Mouse (Mus musculus) lung, embryonic 16.5 days (tissue): ENCODE measurements at regions not wholly inside any gene's neighbourhood (a gene's known extent, or its start where the extent isn't known, plus 50 kb on each side); places are given as distances from the start of the nearest gene placed in this dataset.
A peak's percentile ranks its signal among the peaks of the same experiment; 100 is the strongest.

Experiments
- ATAC-seq: fragments of 200-750 bp; cut with Nextera tagmentation; 2 replicates; pipeline ENCODE4 v1.8.0; 2017; ENCODE audit warnings: low read depth, mild to moderate bottlenecking, moderate library complexity
- H3K27ac ChIP-seq: fragments of 300-500 bp; sonication (generic); 2 replicates; pipeline ENCODE4 v1.5.1; 2014; ENCODE audit warnings: mild to moderate bottlenecking, control low read depth, low read length
- H3K27me3 ChIP-seq: fragments of 300-500 bp; sonication (generic); 2 replicates; pipeline ENCODE4 v1.6.1; 2014; ENCODE audit warnings: low read depth, low read length, mixed read lengths; ENCODE audit not compliant: control insufficient read depth, insufficient read depth
- H3K36me3 ChIP-seq: fragments of 300-500 bp; sonication (generic); 2 replicates; pipeline ENCODE4 v1.6.1; 2014; ENCODE audit warnings: low read length; ENCODE audit not compliant: control insufficient read depth, insufficient read depth
- H3K4me1 ChIP-seq: fragments of 300-500 bp; sonication (generic); replicated peaks from 2 replicates; pipeline ENCODE4 v1.6.1; 2014; ENCODE audit warnings: low read length, mixed read lengths; ENCODE audit not compliant: control insufficient read depth, insufficient read depth
- H3K4me2 ChIP-seq: fragments of 300-500 bp; sonication (generic); 2 replicates; pipeline ENCODE4 v1.6.1; 2014; ENCODE audit warnings: low read depth, low read length, control low read depth
- H3K4me3 ChIP-seq: fragments of 300-500 bp; sonication (generic); 2 replicates; pipeline ENCODE4 v1.5.1; 2014; ENCODE audit warnings: mild to moderate bottlenecking, low read length, control low read depth
- H3K9ac ChIP-seq: fragments of 300-500 bp; sonication (generic); 2 replicates; pipeline ENCODE4 v1.6.1; 2014; ENCODE audit warnings: low read length, control low read depth
- H3K9me3 ChIP-seq: fragments of 300-500 bp; sonication (generic); 2 replicates; pipeline ENCODE4 v1.6.1; 2016; ENCODE audit warnings: low read length; ENCODE audit not compliant: control insufficient read depth
- WGBS: fragments of 180-500 bp; shearing (Covaris S2); extraction: QIAGEN DNeasy Blood & Tissue Kit; methylation state at CpG from one replicate; pipeline ENCODE4 v1.1.7; 2014; 5-methylcytosine and 5-hydroxymethylcytosine counted together

- H3K9me3 ChIP-seq = no peaks in the 10 kb centered on the region
- H3K27me3 ChIP-seq = no peaks in the 10 kb centered on the region
- WGBS = 39% methylated on average over 6 of the region's 6 CpGs
- no peak overlapping the region for H3K4me3 ChIP-seq
- H3K36me3 ChIP-seq = no peaks in the 10 kb centered on the region
- no peak for ATAC-seq
- H3K4me1 ChIP-seq = no peaks in the 10 kb centered on the region
- no peak overlapping the region for H3K27ac ChIP-seq
- H3K4me2 ChIP-seq = no peak overlapping the region
- no peak overlapping the region for H3K9ac ChIP-seq
Measured at GRCm38 (mm10) chr7:75360874-75361273, 51.8 kb upstream of the Sv2b start.

- no peaks in the 10 kb centered on the region for H3K27me3 ChIP-seq
- no peak overlapping the region for H3K27ac ChIP-seq
- 82% methylated on average over 6 of the region's 6 CpGs for WGBS
- no peaks in the 10 kb centered on the region for H3K9me3 ChIP-seq
- H3K4me1 ChIP-seq = no peaks in the 10 kb centered on the region
- no peak overlapping the region for H3K4me2 ChIP-seq
- no peaks in the 10 kb centered on the region for H3K36me3 ChIP-seq
- no peak overlapping the region for H3K9ac ChIP-seq
- no peak for ATAC-seq
- H3K4me3 ChIP-seq = no peak overlapping the region
Measured at GRCm38 (mm10) chr7:75362541-75362940, 53.5 kb upstream of the Sv2b start.

GRCm38 (mm10) chr7:75365480-75365879, 56.4 kb upstream of the Sv2b start:
- Histone ChIP-seq H3K36me3 (no peaks in the 10 kb centered on the region), H3K9me3 (no peaks in the 10 kb centered on the region), H3K27me3 (no peaks in the 10 kb centered on the region), H3K27ac (no peak overlapping the region), H3K4me3 (no peak overlapping the region), H3K4me1 (no peaks in the 10 kb centered on the region), H3K4me2 (no peak overlapping the region), H3K9ac (no peak overlapping the region)
- 62% methylated on average over 3 of the region's 3 CpGs for WGBS
- no peak for ATAC-seq

GRCm38 (mm10) chr7:75366285-75366882, 57.3 kb upstream of the Sv2b start:
- no peaks in the 10 kb centered on the region for H3K9me3 ChIP-seq
- no peak overlapping the region for H3K27ac ChIP-seq
- H3K9ac ChIP-seq = no peak overlapping the region
- H3K4me1 ChIP-seq = no peaks in the 10 kb centered on the region
- H3K36me3 ChIP-seq = no peaks in the 10 kb centered on the region
- peak; percentile 50; the same call in 1 of the 2 replicates for ATAC-seq
- no peaks in the 10 kb centered on the region for H3K27me3 ChIP-seq
- no peak overlapping the region for H3K4me2 ChIP-seq
- WGBS = 3% methylated on average over 8 of the region's 8 CpGs
- no peak overlapping the region for H3K4me3 ChIP-seq

GRCm38 (mm10) chr7:75368315-75368714, 59.3 kb upstream of the Sv2b start:
- Histone ChIP-seq H3K9ac (no peak overlapping the region), H3K27ac (no peak overlapping the region), H3K27me3 (no peaks in the 10 kb centered on the region), H3K4me1 (no peaks in the 10 kb centered on the region), H3K36me3 (no peaks in the 10 kb centered on the region), H3K9me3 (no peaks in the 10 kb centered on the region), H3K4me3 (no peak overlapping the region), H3K4me2 (no peak overlapping the region)
- 65% methylated on average over 9 of the region's 9 CpGs for WGBS
- ATAC-seq = no peak

- Histone ChIP-seq H3K9ac (no peak overlapping the region), H3K27ac (no peak overlapping the region), H3K27me3 (no peaks in the 10 kb centered on the region), H3K4me1 (no peaks in the 10 kb centered on the region), H3K4me3 (no peak overlapping the region), H3K9me3 (no peaks in the 10 kb centered on the region), H3K4me2 (no peak overlapping the region), H3K36me3 (no peaks in the 10 kb centered on the region)
- 38% methylated on average over 4 of the region's 4 CpGs for WGBS
- ATAC-seq = no peak
Measured at GRCm38 (mm10) chr7:75369366-75369765, 60.3 kb upstream of the Sv2b start.

GRCm38 (mm10) chr7:75370595-75371519, 61.8 kb upstream of the Sv2b start:
- no peaks in the 10 kb centered on the region for H3K36me3 ChIP-seq
- peak; percentile 85 for ATAC-seq
- H3K9me3 ChIP-seq = no peaks in the 10 kb centered on the region
- H3K4me3 ChIP-seq = no peak overlapping the region
- no peak overlapping the region for H3K27ac ChIP-seq
- H3K27me3 ChIP-seq = no peaks in the 10 kb centered on the region
- no peak overlapping the region for H3K4me2 ChIP-seq
- WGBS = 30% methylated on average over 12 of the region's 12 CpGs
- H3K9ac ChIP-seq = no peak overlapping the region
- H3K4me1 ChIP-seq = no peaks in the 10 kb centered on the region

- ATAC-seq = no peak
- H3K4me3 ChIP-seq = no peak overlapping the region
- H3K9ac ChIP-seq = no peak overlapping the region
Measured at GRCm38 (mm10) chr7:75371520-75371876, 62.4 kb upstream of the Sv2b start.

GRCm38 (mm10) chr7:75371991-75372390, 62.9 kb upstream of the Sv2b start:
- H3K4me1 ChIP-seq = no peaks in the 10 kb centered on the region
- H3K27me3 ChIP-seq = no peaks in the 10 kb centered on the region
- H3K9me3 ChIP-seq = no peaks in the 10 kb centered on the region
- 0 out of 2 replicates have a peak, but pooled peaks have one; percentile 52 for ATAC-seq
- 44% methylated on average over 6 of the region's 6 CpGs for WGBS
- H3K4me2 ChIP-seq = no peak overlapping the region
- H3K36me3 ChIP-seq = no peaks in the 10 kb centered on the region
- H3K9ac ChIP-seq = no peak overlapping the region
- no peak overlapping the region for H3K4me3 ChIP-seq
- no peak overlapping the region for H3K27ac ChIP-seq

More at GRCm38 (mm10) chr7:75371520-75371876, 62.4 kb upstream of the Sv2b start:
- H3K4me2 ChIP-seq = no peak overlapping the region
- H3K9me3 ChIP-seq = no peaks in the 10 kb centered on the region
- H3K27me3 ChIP-seq = no peaks in the 10 kb centered on the region
- no peak overlapping the region for H3K27ac ChIP-seq
- H3K36me3 ChIP-seq = no peaks in the 10 kb centered on the region
- no peaks in the 10 kb centered on the region for H3K4me1 ChIP-seq
